Mouse (Mus musculus) intestine, embryonic 16.5 days (tissue): ENCODE data around the gene Cpox. TPM values are rescaled to one million over a fixed set of nuclear protein-coding genes. Genes with fewer than 3 reads are reported as not detected.

ENCODE experiments used
- ATAC-seq: fragments of 200-750 bp; cut with Nextera tagmentation; 2 replicates; pipeline ENCODE4 v1.8.0; 2017; ENCODE audit warnings: moderate TSS enrichment, moderate library complexity
- H3K27ac ChIP-seq: fragments of 300-500 bp; sonication (generic); 2 replicates; pipeline ENCODE4 v1.5.1; 2014; ENCODE audit warnings: mild to moderate bottlenecking, low read length
- H3K27me3 ChIP-seq: fragments of 300-500 bp; sonication (generic); replicated peaks from 2 replicates; pipeline ENCODE4 v1.6.1; 2014; ENCODE audit warnings: low read length, control low read depth, mixed read lengths; ENCODE audit not compliant: control insufficient read depth, insufficient read depth
- H3K36me3 ChIP-seq: fragments of 300-500 bp; sonication (generic); 2 replicates; pipeline ENCODE4 v1.6.1; 2014; ENCODE audit warnings: low read length, control low read depth; ENCODE audit not compliant: control insufficient read depth, insufficient read depth
- H3K4me1 ChIP-seq: fragments of 300-500 bp; sonication (generic); 2 replicates; pipeline ENCODE4 v1.6.1; 2014; ENCODE audit warnings: low read length, control low read depth, mixed read lengths; ENCODE audit not compliant: control insufficient read depth, insufficient read depth
- H3K4me2 ChIP-seq: fragments of 300-500 bp; sonication (generic); 2 replicates; pipeline ENCODE4 v1.6.1; 2014; ENCODE audit warnings: low read depth, low read length, control low read depth
- H3K4me3 ChIP-seq: fragments of 300-500 bp; sonication (generic); 2 replicates; pipeline ENCODE4 v1.5.1; 2014; ENCODE audit warnings: mild to moderate bottlenecking, low read length
- H3K9ac ChIP-seq: fragments of 300-500 bp; sonication (generic); 2 replicates; pipeline ENCODE4 v1.6.1; 2014; ENCODE audit warnings: low read depth, low read length
- H3K9me3 ChIP-seq: fragments of 300-500 bp; sonication (generic); 2 replicates; pipeline ENCODE4 v1.6.1; 2016; ENCODE audit warnings: low read length, control low read depth; ENCODE audit not compliant: control insufficient read depth
- WGBS: fragments of 180-500 bp; shearing (Covaris S2); extraction: QIAGEN DNeasy Blood & Tissue Kit; methylation state at CpG from one replicate; pipeline ENCODE4 v1.1.7; 2014; 5-methylcytosine and 5-hydroxymethylcytosine counted together
- microRNA-seq: library from miRNA; unstranded; fragments of <30 nt; microRNA quantifications from one replicate; pipeline ENCODE4, GENCODE M21; 2016
- polyA plus RNA-seq: library from polyadenylated mRNA; unstranded; fragments of >200 nt; fragmentation: Nextera tagmentation; extraction: Ambion mirVana; gene quantifications from 2 replicates; pipeline ENCODE4 v1.2.1, GENCODE M21; 2015

The Cpox gene
- polyA plus RNA-seq, 1 experiment from 2014 or later = 60.6 TPM

DNA sequence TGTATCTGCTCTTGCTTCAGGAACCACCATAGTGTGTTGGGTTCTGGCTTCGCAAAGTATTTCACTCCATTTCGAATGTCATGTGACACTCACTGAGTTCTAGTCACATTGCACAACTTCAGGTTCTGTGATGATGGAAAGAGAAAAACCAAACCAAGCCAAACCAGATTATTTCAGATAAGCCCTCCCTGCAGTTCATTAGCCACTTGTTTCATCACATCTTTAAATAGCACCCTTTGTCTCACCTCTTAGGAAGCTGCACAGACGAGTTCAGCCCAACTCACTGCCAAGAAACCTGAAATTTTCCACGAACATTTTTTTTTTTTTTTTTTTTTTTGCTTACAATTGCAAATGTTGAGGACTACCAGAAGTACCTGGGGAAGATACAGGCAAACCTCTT lies 76.6 kb downstream of the Cpox start:
- H3K4me3 ChIP-seq = no peak overlapping the region
- no peak overlapping the region for H3K27ac ChIP-seq
- no peak overlapping the region for H3K4me2 ChIP-seq
- ATAC-seq = no peak
- H3K27me3 ChIP-seq = no peaks in the 10 kb centered on the region
- WGBS = 69% methylated on average over 4 of the region's 4 CpGs
- no peaks in the 10 kb centered on the region for H3K9me3 ChIP-seq
- no peak overlapping the region for H3K9ac ChIP-seq
- H3K36me3 ChIP-seq = no peaks in the 10 kb centered on the region
- no peaks in the 10 kb centered on the region for H3K4me1 ChIP-seq

DNA sequence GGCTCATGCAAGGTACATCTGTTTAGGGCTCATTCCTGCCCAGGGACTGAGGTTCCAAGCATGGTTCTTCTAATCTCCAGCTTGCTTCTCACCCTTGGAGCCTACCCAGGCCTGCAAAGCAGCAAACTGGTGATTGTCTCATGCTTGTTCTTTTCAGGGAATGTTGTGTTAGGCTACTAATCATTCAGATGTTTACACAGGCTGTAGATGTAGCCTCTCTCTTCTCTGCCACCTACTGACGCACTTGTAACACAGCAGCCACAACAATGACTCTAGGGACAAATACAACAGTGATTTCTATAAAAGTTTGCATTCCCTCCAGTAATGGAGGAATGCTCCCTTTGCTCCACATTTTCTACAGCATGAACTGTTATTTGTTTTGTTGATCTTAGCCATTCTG lies 81.2 kb downstream of the Cpox start:
- peak; percentile 58 for ATAC-seq
- Histone ChIP-seq H3K36me3 (no peaks in the 10 kb centered on the region), H3K4me2 (no peak overlapping the region), H3K27ac (no peak overlapping the region), H3K4me3 (no peak overlapping the region), H3K9me3 (no peaks in the 10 kb centered on the region), H3K9ac (no peak overlapping the region), H3K4me1 (no peaks in the 10 kb centered on the region), H3K27me3 (no peaks in the 10 kb centered on the region)
- 16% methylated on average over 1 of the region's 1 CpGs for WGBS

DNA sequence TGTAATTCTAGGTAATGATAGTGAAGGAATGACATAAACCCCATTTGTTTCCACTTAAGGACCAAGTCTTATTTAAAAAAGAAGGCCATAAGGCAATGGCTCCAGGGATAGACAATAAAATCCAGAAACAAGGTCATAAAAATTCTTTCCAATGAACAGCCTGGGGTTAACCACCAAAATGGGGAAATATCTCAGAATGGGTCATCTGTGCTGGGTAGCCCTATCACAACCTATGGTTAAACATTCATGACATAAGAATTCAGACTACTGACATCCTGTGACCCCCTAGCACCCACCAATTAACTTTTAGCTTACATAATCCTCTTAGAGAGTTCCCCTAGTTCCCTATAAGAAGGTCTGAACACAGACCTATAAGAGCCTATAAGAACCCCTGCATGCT lies 86.1 kb downstream of the Cpox start:
- H3K36me3 ChIP-seq = no peaks in the 10 kb centered on the region
- no peak for ATAC-seq
- H3K4me3 ChIP-seq = no peak overlapping the region
- no peak overlapping the region for H3K9ac ChIP-seq
- H3K27me3 ChIP-seq = no peaks in the 10 kb centered on the region
- no peak overlapping the region for H3K27ac ChIP-seq
- H3K4me2 ChIP-seq = no peak overlapping the region
- no peaks in the 10 kb centered on the region for H3K9me3 ChIP-seq
- no peaks in the 10 kb centered on the region for H3K4me1 ChIP-seq

DNA sequence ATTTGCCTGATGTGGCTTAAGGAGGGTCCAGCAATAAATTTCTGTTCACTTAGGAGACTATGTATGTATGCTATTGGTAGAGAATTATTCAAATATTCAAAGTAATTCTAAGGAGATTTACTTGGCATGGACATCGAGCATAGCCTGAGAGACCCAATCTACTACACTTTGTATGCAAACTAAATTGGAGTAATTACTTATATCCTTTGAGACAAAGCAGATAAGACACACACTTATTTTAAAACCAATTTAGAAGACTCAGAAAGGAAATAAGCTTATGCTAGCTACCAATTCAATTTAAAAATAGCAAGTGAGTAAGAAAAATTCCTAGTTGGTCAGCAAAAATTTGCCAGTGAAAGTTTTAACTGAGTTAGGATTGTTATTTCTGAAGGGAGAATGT lies 93.0 kb downstream of the Cpox start, which contains the start of gene Olfr172:
Gene Olfr172 (minus strand): TSS at position 101 of the 400 bp plus-strand sequence.
- H3K4me3 ChIP-seq = no peak within 1 kb of the TSS
- H3K36me3 ChIP-seq = no peaks in the 10 kb centered on the region
- no peaks in the 10 kb centered on the region for H3K27me3 ChIP-seq
- H3K4me1 ChIP-seq = no peaks in the 10 kb centered on the region
- ATAC-seq = no peak
- H3K4me2 ChIP-seq = no peak within 1 kb of the TSS
- 88% methylated on average over 1 of the region's 1 CpGs for WGBS
- H3K9ac ChIP-seq = no peak within 1 kb of the TSS
- no peak within 1 kb of the TSS for H3K27ac ChIP-seq
- H3K9me3 ChIP-seq = no peaks in the 10 kb centered on the region

Small RNA genes lying within 50 kb of the gene (microRNA-seq; reads per million reads assigned to microRNA genes)
- gene Gm27564 = not detected

Other genes with a start within 250 kb of the Cpox start
- gene St3gal6, start 146.0 kb upstream of the Cpox start, polyA plus RNA-seq = 22.5 and 23.5 TPM in 2 replicates
- not detected in 2 replicates for gene Gm813, start 53.3 kb upstream of the Cpox start, polyA plus RNA-seq
- not detected in 2 replicates for gene E330017A01Rik, start 31.6 kb upstream of the Cpox start, polyA plus RNA-seq
- gene Gpr15, start 48.8 kb downstream of the Cpox start, polyA plus RNA-seq = 0.11 and 0.24 TPM in 2 replicates
- 93.7 and 97.5 TPM in 2 replicates for gene Cldnd1, start 57.6 kb downstream of the Cpox start, polyA plus RNA-seq
- not detected in 2 replicates for gene Olfr172, start 92.9 kb downstream of the Cpox start, polyA plus RNA-seq
- not detected in 2 replicates for gene Olfr173, start 130.0 kb downstream of the Cpox start, polyA plus RNA-seq
- gene Olfr175-ps1, start 156.5 kb downstream of the Cpox start, polyA plus RNA-seq = not detected in 2 replicates
- not detected in 2 replicates for gene Olfr177, start 204.5 kb downstream of the Cpox start, polyA plus RNA-seq
- gene Olfr178, start 221.8 kb downstream of the Cpox start, polyA plus RNA-seq = not detected in 2 replicates